Mouse (Mus musculus) T-cell, adult 2 months (primary cell): ENCODE measurements around the gene Haspin.

Experiments used
- DNase-seq: peaks from one replicate; pipeline ENCODE4 v3.0.0; 2022; ENCODE audit warnings: low spot score

The Haspin gene

DNA sequence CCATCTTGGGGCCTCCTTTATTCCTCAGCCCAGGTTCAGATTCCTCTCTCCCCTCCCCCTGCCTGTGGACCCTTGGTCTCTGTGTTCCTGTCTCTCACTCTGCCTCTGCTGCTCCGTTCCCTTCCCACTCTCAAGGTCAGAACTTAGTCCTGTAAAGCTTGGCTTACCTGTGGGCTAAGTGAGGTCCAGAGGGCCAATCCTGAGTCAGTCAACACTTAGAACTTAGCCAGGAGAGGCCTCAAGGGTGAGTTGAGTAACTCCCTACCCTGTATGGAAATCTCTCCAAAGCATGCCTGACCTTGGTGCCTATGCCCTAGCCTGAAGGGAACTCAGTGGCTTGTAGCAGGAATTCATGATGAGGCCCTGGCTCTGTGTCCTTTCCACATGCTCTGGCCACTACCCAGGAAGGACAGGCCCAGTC lies 6.2 kb upstream of the Haspin start:
- DNase-seq, result no peak

DNA sequence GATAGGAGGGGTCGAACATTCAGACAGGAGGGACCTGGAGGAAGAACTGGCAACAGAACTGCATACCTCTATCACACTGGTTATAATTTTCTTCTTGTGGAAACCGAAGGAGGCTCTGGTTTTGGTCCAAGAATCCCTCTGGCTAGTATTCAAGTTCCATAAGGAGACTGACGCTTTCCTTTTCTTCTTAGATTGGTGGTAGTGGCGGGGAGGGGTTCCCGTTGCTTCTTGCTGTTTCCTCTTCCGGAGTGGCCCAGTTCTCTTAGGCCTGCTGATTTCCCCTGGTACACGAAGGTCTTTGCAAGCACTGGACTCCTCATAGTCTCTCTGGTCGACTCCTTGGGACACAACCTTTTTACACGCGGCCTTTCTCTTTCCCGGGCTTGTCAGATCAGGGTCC lies 978 bp downstream of the Haspin start:
- no peak for DNase-seq

DNA sequence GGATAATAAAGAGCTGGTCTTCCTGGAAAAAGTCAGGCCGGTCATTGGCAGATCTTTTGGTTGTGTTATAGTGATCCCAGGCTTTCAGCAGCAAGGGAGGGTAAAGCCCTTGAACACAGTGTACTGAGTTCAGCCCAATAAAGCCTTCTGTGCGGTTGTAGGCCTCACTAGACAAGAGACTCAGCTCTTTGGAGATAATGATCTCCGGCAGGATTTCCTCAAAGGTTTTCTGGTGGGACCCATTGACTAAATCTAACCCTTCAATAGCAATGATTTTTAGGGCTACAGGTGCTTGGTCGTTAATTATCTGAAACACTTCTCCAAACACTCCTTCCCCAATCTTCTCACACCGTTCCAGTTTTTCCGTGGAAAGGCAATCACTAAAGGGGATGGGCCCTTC lies 1.5 kb downstream of the Haspin start:
- peak; percentile 18 for DNase-seq

DNA sequence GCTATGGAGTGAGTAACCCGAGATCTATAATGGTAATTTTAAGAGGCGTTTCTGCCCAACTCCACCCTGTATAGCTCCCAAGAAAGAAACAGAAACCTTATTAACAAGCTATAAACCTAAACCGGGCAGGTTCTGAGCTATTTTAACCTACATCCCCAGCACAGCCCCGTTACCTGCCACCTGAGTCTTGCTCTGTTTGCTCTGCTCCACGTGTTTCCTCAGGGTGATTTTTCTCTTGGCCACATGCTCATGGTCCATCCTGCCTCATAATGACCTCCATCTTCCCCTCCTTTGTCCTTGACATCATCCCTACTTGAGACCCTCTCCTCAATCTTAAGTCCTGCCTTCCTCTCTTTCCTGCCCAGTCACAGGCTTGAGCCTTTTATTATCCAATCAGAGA lies 3.9 kb downstream of the Haspin start:
- no peak for DNase-seq

DNA sequence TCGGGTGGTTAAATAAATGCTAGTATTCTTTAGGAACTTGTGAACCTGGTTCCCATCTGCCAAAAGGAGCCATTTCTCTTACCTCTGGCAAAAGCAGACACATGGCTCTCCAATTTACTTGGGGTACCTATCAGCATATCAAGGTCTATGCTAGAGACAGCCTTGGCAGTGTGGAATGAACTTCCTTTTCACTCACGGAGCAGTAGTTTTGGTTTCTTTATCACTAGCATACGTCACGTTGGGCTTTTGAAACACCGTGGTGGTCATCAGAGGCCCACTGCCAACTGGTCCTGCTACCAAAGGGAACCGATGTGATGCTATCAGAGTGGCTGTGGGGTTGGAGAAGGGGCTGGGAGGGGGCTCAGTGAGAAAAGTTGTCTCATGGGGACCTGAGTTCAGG lies 5.1 kb downstream of the Haspin start:
- DNase-seq, result no peak

DNA sequence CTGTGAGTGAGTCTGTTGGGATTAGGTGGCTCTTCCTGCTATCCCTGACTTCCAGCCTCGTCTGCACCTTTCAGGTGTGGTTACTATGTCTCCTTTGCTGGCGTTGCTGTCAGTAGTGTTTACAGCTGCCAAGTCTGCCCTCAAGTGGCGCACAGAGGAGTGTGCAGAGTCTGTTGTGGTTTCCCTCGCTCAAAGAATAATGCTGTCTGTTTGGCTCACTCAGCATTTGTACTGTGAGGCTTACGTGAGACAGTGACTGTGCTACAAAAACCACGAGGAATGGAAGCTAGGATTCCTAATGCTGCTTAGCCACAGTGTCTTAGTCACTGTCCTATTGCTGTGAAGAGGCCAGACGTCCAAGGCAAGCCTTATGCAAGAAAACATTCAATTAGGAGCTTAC lies 7.1 kb downstream of the Haspin start:
- DNase-seq, result peak; percentile 56

DNA sequence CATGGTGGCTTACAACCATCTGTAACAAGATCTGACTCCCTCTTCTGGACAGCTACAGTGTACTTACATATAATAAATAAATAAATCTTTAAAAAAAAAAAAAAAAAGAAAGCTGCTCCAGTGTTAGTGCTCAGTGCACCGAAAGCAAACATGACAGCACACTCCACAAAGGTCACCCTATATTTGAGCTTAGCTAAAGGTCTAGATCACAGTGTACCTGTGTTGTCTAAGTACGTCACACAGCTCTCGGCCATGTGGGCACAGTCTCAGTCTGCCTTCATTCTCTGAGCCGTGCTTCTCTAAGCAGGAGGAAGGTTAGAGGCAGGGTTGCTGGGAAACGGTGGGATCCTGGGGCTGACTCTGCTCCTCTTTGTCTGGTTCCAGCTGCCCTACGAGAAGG lies 11.6 kb downstream of the Haspin start:
- no peak for DNase-seq

DNA sequence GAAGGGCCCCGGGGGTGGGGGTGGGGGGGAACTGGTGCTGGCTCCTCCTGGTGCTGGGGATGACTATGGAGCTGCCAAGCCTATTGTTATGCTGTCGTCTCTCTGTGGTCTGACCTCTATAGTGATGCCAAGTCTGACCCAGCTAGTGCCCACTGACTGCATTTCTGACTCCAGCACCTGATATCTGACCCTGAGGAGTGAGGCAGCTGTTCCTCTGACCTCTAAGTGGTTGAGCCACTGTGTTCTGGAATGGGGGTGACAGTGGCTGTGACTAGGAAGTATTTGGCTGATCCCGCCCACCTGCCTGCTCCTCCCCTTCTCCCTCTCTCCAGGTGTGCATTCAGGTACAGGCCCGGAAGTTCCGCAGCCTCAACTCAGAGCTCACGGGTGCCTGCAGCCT lies 26.7 kb downstream of the Haspin start:
- DNase-seq, result no peak

DNA sequence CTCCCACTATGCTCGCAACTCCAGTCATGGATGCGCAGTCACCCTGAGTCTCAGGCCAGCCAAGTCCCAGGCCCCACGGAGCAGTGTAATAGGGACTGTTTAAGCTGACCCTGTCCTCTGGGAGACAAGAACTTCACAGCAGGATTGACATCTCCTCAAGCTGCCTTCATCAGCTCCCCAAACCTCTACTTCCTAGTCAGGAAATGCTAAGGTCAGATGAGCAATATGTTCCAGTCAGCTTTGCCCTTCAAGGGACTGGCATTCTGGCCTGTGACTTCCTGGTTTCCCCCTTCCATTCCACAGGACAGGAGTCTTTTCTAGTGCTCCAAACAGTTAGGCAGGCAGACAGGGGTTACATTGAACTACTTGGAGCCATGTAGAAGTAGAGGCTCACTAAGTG lies 28.2 kb downstream of the Haspin start:
- no peak for DNase-seq

DNA sequence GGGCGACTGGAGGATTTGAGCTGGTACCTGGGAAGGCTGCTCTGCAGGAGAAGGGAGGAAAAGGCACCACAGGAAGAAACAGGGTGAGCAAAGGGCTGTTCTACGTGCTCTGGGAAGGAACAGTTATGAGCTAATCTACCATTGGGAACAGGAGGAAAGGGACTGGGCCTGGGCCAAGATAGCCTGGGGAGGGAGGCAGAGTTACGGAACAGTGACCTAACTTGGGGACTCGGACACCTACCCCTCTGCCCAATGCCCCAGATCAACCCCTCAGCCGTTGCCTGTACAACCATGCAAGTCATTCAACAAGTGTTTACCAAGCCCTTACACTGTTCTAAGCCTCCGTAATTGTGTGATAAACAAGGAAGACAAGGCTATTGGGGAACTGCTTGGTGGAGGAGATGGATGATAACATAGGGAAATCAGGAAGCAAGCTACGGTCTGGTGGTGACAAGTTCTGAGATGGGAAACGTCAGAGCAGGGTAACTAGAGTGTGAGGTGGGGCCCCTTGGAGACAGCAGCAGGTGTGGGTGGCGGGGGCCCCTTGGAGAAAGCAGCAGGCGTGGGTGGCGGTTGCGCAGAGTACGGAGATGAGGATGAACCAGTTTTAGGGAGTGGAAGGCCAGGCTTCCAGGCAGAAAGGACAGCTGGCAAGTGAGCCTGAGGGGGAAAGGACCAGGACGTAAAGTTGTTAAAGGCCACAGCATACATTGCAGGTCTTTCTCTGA lies 29.0 kb downstream of the Haspin start:
- no peak for DNase-seq

DNA sequence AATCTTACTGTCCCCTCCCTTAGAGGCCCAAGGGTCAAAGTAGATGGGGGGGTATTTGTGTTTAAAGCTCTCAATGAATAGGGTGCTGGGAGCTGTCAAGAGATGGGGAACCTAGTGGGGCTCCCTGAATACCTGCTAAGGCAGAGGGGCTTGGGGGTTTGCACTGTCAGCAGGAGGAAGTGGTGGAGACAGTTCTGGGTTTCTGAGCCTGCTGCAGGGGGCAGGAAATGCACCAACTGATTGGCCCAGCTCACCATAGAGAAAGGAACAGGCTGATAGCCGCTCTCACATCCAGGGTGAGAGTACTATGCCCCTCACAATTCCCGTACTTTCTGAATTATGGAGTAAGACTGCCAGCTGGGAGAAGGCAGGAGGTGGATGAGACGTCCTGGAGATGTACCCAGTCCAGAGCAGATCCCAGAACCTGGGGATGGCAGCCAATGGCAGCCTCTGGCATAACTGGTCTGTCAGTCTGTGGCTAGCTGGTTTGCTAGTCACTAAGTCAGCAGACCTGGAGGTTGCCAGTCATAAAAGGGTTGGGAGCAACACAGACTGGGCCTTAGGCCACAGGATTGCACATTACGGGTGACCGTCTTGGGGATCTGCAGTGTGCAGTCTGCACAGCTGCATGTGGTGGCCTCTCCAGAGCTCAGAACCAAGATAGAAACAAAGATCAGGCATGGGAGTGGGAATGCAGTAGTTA lies 29.7 kb downstream of the Haspin start:
- peak; percentile 55 for DNase-seq

DNA sequence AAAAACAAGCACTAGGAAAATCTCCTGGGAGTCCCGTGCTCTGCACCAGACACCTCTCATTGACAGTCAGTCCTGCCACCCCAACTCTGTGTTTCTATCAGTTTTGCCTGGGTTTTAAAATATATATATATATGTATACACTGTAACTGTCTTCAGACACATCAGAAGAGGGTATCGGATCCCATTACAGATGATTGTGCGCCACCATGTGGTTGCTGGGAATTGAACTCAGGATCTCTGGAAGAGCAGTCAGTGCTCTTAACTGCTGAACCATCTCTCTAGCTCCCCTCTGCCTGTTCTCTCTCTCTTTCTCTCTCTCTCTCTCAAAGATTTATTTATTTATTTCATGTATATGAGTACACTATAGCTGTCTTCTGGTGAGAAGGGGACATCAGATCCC lies 30.7 kb downstream of the Haspin start:
- DNase-seq, result peak; percentile 53

DNA sequence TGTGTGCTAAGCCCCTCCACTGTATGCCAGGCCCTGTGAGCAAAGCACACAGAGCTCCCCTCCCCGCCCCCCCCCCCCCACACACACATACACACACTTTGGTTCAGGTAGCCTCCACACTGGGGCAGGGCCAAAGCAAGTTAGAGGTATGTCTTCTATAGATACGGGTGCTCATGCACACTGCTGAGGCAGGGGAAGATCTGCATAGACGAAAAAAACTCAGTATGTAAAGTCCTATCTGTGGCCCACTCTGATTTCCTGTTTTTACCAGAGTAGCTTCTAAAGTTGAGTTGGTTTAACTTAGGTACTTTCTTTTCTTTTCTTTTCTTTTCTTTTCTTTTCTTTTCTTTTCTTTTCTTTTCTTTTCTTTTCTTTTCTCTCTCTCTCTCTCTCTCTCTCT lies 32.8 kb downstream of the Haspin start:
- no peak for DNase-seq

DNA sequence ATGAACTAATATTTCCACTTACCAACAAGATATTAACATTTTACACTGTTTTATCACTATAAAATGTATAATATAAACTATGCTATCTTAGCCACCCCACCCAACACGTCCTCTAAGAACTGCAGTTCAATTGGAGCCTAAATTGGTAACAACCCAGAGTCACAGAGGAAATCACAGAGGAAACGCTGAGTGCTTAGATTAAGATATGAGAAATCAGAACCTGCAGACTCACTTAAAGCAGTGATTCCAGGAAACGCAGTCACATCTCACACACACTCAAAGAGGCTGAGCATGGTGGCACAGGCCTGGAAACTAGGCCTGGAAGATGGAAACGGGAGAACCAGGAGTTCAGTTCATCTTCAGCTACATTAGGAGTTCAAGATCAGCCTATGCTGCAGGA lies 36.8 kb downstream of the Haspin start:
- no peak for DNase-seq

DNA sequence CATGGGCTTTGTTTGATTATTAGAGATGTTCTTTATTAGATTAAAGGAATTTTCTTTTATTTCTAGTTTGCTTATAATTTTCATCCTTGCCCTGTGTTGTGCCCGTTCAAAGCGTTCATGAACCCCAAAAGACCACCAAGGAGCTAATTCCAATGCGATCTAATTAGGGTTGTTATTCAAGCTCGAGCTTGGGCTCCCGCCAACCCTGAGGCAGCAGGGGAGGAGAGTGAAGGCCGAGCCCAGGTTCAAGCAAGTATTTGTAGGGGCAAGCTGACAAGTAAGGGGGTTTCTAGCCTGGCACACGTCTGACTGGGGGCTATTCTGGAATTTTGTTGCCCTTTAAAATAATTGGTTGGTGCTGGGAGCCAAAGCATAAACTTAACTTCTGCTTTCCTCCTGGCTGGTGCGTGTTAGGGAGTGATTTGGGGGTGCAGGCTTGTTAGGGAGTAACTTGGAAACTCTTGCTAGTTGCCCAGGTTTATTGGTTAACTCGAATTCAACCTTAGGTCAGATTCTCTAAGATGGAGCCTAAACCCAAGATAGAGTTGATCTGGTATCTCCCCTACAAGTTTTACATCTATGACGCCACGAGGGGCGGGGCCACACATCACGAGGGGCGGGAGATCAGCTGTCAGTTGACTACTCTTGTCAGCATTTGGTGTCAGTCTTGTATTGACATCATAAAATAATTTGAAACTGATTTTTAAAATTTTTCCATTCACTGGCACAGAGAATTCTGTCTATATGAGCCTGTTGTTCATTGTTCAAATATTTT lies 37.9 kb downstream of the Haspin start:
- no peak for DNase-seq

DNA sequence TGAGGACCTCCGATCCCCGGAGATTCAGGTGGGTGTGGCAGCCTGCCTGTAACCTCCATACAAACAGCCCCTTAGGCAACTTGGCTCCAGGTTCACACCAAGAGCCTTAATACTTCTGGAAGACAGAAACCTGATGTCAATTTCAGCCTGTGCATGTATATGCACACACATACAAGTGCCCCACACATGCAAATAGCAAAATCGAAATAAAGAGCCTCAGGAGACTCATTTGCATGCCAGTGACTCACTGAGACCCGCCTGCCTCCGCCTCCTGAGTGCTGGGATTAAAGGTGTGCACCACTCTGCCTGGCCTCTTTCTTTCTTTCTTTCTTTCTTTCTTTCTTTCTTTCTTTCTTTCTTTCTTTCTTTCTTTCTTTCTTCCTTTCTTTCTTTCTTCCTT lies 39.2 kb downstream of the Haspin start:
- no peak for DNase-seq

DNA sequence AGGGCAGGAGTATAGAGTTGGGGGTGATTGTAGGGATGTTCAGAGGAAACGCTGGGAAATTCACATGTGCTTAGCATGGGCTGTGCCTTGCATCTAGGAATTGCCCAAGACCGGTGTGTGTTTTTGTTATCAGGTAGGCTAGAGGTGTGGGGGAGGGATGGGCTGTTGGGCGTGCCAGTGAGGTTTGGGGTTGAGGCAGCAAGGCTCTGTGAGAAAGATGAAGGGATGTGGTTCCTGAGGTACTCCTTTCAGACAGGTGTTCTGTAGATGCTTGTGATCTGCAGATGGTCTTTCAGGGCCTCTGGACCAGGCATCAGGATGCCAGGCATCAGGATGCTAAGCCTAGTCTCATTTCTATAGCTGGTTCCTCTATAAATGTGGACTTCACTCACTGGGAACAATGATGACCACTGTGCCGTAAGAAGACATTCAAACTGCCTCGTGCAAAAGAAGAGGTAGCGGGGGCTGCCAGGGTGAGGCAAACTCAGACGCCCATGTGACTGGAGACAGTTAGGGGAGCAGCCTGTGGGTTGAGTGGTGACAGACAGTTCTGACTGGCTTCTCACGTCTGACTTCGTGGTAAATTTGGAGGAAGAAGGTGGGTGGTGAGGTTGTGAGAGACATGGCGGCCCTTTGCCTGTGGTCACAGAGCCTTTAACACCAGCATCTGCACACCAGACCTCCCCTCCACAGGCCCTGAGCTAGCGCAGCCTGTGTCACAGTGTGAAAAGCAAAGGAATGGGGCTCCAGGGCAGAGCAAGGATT lies 43.7 kb downstream of the Haspin start:
- DNase-seq, result peak; percentile 67

DNA sequence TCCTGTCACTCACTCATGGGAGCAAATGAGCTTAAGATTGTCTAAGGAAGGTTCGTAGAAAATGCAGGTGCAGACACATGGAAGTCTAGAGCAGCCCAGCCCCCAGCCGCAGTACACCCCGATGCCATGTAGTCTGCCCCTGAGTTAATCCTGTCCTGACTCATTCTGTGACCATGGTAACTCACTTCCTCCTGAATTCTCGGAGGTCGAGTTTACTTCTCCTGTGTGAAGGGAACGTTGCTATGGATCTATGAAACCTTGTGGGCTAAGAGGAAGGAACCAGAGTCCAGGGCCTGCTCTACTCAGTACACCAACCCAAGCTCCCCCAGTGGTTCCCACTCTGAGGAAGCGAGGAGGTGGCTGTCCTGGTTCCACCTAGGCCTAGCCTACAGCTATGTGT lies 45.2 kb downstream of the Haspin start:
- no peak for DNase-seq

DNA sequence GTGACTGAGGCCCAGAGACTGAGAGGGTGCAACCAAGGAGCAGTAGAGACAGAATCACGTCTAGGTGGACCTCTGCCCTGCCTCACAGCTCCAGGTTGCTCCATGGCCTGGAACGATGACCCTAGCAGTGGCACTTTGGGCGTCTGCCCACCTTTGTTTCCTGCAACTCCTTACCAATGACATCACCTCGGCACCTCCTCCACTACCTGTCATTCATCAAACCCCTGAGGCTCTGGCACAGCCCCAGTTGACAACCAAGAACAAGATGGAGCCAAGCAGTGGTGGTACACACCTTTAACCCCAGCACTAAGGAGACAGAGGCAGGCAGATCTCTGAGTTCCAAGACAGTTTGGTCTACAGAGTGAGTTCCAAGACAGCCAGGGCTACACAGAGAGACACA lies 46.0 kb downstream of the Haspin start:
- no peak for DNase-seq

DNA sequence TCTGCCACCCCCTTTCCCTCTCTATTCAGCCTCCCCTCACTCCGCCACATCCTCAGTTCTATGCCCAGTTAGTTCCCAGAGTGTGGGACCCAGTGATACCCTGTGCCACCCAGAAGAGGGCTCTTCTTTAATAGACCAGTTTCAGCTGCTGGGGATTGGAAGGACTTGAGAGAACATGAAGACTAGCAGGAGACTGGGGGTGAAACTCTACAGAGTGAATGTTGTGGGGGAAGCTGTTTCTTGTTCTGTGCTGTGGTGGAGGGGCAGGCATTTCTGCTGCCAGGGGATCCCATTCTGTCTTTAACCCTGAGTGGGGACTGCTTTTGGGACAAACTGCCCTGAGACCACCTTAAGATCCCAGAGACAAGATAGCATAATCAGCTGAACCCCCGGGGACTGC lies 47.3 kb downstream of the Haspin start:
- no peak for DNase-seq

DNA sequence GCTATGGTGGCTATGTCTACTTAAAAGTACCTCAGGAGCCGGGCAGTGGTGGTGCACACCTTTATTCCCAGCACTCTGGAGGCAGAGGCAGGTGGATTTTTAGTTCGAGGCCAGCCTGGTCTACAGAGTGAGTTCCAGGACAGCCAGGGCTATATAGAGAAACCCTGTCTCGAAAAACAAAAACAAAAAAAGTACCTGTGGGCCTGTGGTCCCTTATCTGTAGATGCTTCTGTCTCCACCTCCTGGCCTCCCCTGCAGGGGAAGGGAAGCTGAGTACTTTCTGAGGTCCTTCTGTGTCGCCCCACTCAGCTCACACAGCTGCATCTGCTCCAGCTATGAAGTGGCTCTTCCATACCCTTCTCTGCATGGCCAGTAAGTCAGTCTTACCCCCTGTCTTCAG lies 47.8 kb downstream of the Haspin start, which contains the start of gene Itgae:
TSS of gene Itgae (plus strand) at position 301 of the 400 bp plus-strand sequence.
- no peak for DNase-seq
